Mouse (Mus musculus) mouse trophoblast stem cell (cell line): ENCODE data around the gene Dmrtc1c2.
"Not testable (repeated sequence)": the region's sequence is repeated elsewhere in the genome, so short reads cannot be mapped to it uniquely, and the experiment has no call there.

Experiments used
- in situ Hi-C, 2 experiments: fragments of 300-500 bp; cut with MseI, MboI; formaldehyde crosslinking; loops; 2 replicates in 1 of 2; 3 replicates in 1 of 2; pipeline ENCODE4 v1.15.1; 2025

Dmrtc1c2 gene

DNA sequence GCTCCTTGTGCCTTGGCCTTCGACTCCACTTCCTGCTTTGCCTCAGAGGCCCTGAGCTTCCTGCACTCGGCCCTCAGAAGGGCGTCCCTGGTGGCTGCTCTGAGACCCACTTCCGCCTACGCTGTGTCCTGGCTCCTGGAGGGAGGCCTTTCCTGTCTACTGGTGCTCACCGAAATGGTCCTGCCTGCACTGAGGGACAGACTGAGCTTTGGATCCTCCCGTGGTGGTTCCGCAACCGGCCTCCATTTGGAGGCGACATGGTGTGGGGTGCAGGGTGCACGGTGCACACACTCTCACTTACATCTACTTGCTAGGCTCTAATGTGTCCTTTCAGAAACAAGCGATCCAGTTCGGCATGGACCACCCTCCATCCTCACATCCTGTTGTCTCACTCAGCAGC lies at the start of gene Dmrtc1c2:
Dmrtc1c2 (minus strand) TSS at position 101 of the 400 bp plus-strand sequence.
- in situ Hi-C loops = not testable (repeated sequence)

DNA sequence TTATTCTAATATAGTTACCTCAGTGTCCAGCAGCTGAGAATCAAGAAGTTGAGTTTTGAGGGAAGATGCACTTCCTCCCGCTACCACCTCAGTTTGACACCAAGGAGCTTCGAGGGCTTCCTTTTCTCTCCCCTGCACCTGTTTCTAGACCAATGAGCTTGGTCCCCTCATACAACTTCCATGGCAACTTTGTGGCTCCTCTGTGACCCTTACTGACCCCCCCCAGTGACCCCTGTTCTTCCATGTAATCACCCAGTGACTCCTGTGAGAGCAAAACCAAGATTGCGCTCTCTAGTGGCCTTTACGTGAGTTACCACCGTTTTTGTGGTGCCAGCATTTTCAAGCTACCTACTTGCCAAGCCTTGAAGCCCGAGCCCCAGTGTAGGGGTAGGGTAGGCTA lies 13.5 kb upstream of the Dmrtc1c2 start, which contains the start of gene 1700031F05Rik:
1700031F05Rik (minus strand) TSS at position 101 of the 400 bp plus-strand sequence.
- in situ Hi-C loops = no loop called here

DNA sequence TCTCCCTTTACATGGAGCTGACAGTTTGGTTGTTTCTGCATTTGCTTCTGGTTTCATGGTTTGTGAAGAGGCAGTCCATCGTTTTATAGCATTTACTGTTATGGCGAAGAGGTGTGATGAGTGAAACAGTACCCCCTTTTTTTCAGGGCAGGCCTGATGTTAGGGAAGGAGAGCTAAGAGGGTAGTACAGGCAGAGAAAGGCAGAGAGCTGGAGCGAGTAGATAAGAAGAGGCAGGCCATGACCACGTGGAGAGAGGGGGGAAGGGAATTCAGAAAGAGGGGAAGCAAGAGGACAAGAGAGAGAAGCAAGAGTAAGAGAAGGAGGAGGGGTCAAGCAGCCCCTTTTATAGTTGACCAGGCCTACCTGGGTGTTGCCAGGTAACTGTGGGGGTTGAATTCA lies 42.1 kb downstream of the Dmrtc1c2 start:
- in situ Hi-C loops = no loop called here

DNA sequence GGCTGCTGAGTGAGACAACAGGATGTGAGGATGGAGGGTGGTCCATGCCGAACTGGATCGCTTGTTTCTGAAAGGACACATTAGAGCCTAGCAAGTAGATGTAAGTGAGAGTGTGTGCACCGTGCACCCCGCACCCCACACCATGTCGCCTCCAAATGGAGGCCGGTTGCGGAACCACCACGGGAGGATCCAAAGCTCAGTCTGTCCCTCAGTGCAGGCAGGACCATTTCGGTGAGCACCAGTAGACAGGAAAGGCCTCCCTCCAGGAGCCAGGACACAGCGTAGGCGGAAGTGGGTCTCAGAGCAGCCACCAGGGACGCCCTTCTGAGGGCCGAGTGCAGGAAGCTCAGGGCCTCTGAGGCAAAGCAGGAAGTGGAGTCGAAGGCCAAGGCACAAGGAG lies 51.8 kb downstream of the Dmrtc1c2 start, which contains the start of gene Dmrtc1c1:
Dmrtc1c1 (plus strand) TSS at position 301 of the 400 bp plus-strand sequence.
- in situ Hi-C loops = not testable (repeated sequence)
